Comparison of ENCODE assay signal across 16 mouse cellular contexts in genomic region chr13:24552039-24552438, GRCm38 (mm10). TPM values are rescaled to one million over a fixed set of nuclear protein-coding genes. Genes with fewer than 3 reads are reported as not detected.
DNase-seq lines count a peak whose midpoint lies in the region; ATAC-seq and TF ChIP-seq lines count a peak whose summit lies in the region.
"Had no signal": no experiment of that assay in that cellular context is flagged by ENCODE, and none has a peak within 500 bp of the region (broad histone marks: within the 10 kb centered on the region; RNA-seq: fewer than 3 reads in every experiment).

No protein-coding gene starts in this region.

- WGBS in heart, embryonic 12.5 days = 55% methylated on average over 4 of the region's 4 CpGs
- 58% methylated on average over 4 of the region's 4 CpGs for WGBS in forebrain, postnatal 0 days
- 70% methylated on average over 4 of the region's 4 CpGs for WGBS in liver, embryonic 16.5 days (ENCODE audit: insufficient replicate concordance)
- WGBS in thymus, adult 2 months = 94% methylated on average over 4 of the region's 4 CpGs

- 0 out of 2 replicates have a peak overlapping the region, but pooled peaks have one; percentile 13 for H3K27ac ChIP-seq in heart, embryonic 12.5 days (ENCODE audit: poor library complexity, severe bottlenecking)
- peak overlapping the region; percentile 59; the same call in 1 of the 2 replicates for H3K27ac ChIP-seq in forebrain, postnatal 0 days (ENCODE audit: low read depth, low read length)
- H3K27ac ChIP-seq in liver, embryonic 16.5 days (ENCODE audit: low read length) = peak overlapping the region; percentile 89
- H3K27ac ChIP-seq in thymus, adult 2 months (ENCODE audit: control insufficient read depth, insufficient read depth, low read length) = no peak overlapping the region

- TF ChIP-seq POLR2A in brain, embryonic 14.5 days (IDR thresholded peaks at IDR 0.05; ENCODE audit: borderline replicate concordance, extremely low read depth, insufficient read depth, insufficient read length, poor library complexity, severe bottlenecking) = no peak
- no peak for TF ChIP-seq POLR2A in thymus, adult 2 months (IDR thresholded peaks at IDR 0.05; ENCODE audit: control insufficient read depth, extremely low read depth, insufficient read depth, low read length, poor library complexity)

- no peak overlapping the region for H3K9ac ChIP-seq in heart, embryonic 12.5 days
- no peak overlapping the region for H3K9ac ChIP-seq in forebrain, postnatal 0 days
- H3K9ac ChIP-seq in liver, embryonic 16.5 days (ENCODE audit: low read depth, low read length) = peak overlapping the region; percentile 33

- H3K27me3 ChIP-seq in heart, embryonic 12.5 days (replicated peaks) = no peaks in the 10 kb centered on the region
- H3K27me3 ChIP-seq in forebrain, postnatal 0 days (ENCODE audit: insufficient read depth, low read length) = no peaks in the 10 kb centered on the region
- no peaks in the 10 kb centered on the region for H3K27me3 ChIP-seq in liver, embryonic 16.5 days (ENCODE audit: control insufficient read depth, insufficient read depth, low read depth, low read length)
- H3K27me3 ChIP-seq in thymus, adult 2 months (ENCODE audit: control insufficient read depth, insufficient read depth, low read length) = no peaks in the 10 kb centered on the region
- H3K27me3 ChIP-seq: megakaryocyte, embryonic 14.5 days had no signal

- TF ChIP-seq CTCF in brain, embryonic 14.5 days (IDR thresholded peaks at IDR 0.05; ENCODE audit: borderline replicate concordance, extremely low read depth, insufficient read depth, insufficient read length) = no peak
- TF ChIP-seq CTCF in forebrain, postnatal 0 days (IDR thresholded peaks at IDR 0.05; ENCODE audit: low read depth) = no peak
- TF ChIP-seq CTCF in thymus, adult 2 months (IDR thresholded peaks at IDR 0.05; ENCODE audit: borderline replicate concordance, control insufficient read depth, extremely low read depth, insufficient read depth, low read length, poor library complexity) = no peak

- no peaks in the 10 kb centered on the region for H3K36me3 ChIP-seq in heart, embryonic 12.5 days
- no peaks in the 10 kb centered on the region for H3K36me3 ChIP-seq in forebrain, postnatal 0 days (ENCODE audit: insufficient read depth)
- no peaks in the 10 kb centered on the region for H3K36me3 ChIP-seq in liver, embryonic 16.5 days (ENCODE audit: control insufficient read depth, insufficient read depth)
- H3K36me3 ChIP-seq in thymus, adult 2 months (ENCODE audit: control insufficient read depth, insufficient read depth, low read length) = no peaks in the 10 kb centered on the region

- no peak for ATAC-seq in heart, embryonic 12.5 days (ENCODE audit: insufficient number of reproducible peaks, low FRiP score)
- no peak for ATAC-seq in forebrain, postnatal 0 days
- ATAC-seq in liver, embryonic 16.5 days (ENCODE audit: low read depth) = peak; percentile 40; the same call in 1 of the 2 replicates

- H3K4me2 ChIP-seq in heart, embryonic 12.5 days = no peak overlapping the region
- no peak overlapping the region for H3K4me2 ChIP-seq in forebrain, postnatal 0 days (ENCODE audit: low read depth)
- peak overlapping the region; percentile 46 for H3K4me2 ChIP-seq in liver, embryonic 16.5 days (ENCODE audit: low read depth, low read length)

- DNase-seq in heart, adult 18-20 months = no peak
- DNase-seq in brain, embryonic 14.5 days (ENCODE audit: low read depth) = peak; percentile 35
- DNase-seq in forebrain, postnatal 0 days = no peak
- DNase-seq in ovary, postnatal 10 days (ENCODE audit: low spot score) = no peak
- no peak for DNase-seq in thymus, adult 2 months
- DNase-seq in layer of hippocampus, adult 9-10 months (ENCODE audit: low spot score) = no peak
- DNase-seq: B cell, adult 2 months; cerebellum, adult 8-10 months; gastrocnemius, postnatal 36 days; heart, postnatal 10 days; layer of hippocampus, adult 9-11 months; left cerebral cortex, postnatal 4 days; right cerebral cortex, postnatal 14 days had no signal

- peaks cover 41% of the 10 kb centered on the region for H3K4me1 ChIP-seq in heart, embryonic 12.5 days (replicated peaks)
- no peaks in the 10 kb centered on the region for H3K4me1 ChIP-seq in forebrain, postnatal 0 days (ENCODE audit: insufficient read depth)
- H3K4me1 ChIP-seq in liver, embryonic 16.5 days (ENCODE audit: control insufficient read depth, low read depth, low read length) = peaks cover 55% of the 10 kb centered on the region
- H3K4me1 ChIP-seq in thymus, adult 2 months (replicated peaks; ENCODE audit: control insufficient read depth, insufficient read depth, low read length) = peaks cover 46% of the 10 kb centered on the region

- no peaks in the 10 kb centered on the region for H3K9me3 ChIP-seq in heart, embryonic 12.5 days (replicated peaks)
- no peaks in the 10 kb centered on the region for H3K9me3 ChIP-seq in forebrain, postnatal 0 days (ENCODE audit: low read length)
- no peaks in the 10 kb centered on the region for H3K9me3 ChIP-seq in liver, embryonic 16.5 days (replicated peaks; ENCODE audit: control insufficient read depth, low read length)
- H3K9me3 ChIP-seq: megakaryocyte, embryonic 14.5 days had no signal

- no peak overlapping the region for H3K4me3 ChIP-seq in heart, embryonic 12.5 days
- H3K4me3 ChIP-seq in forebrain, postnatal 0 days (ENCODE audit: low read depth, low read length) = no peak overlapping the region
- H3K4me3 ChIP-seq in liver, embryonic 16.5 days (ENCODE audit: low read depth, low read length) = no peak overlapping the region; the same call in 1 of the 2 replicates
- no peak overlapping the region for H3K4me3 ChIP-seq in thymus, adult 2 months (ENCODE audit: control insufficient read depth, insufficient read depth, low read length)
- H3K4me3 ChIP-seq: megakaryocyte, embryonic 14.5 days had no signal

RNA-seq across cellular contexts. Expression of gene Ripor2, which starts 29.9 kb away (rescaled TPM):
- 10.5 and 10.9 TPM in 2 replicates for polyA plus RNA-seq in heart, embryonic 12.5 days (2016; fragmentation: Nextera tagmentation; extraction: Ambion mirVana)
- total RNA-seq in heart, adult 18-20 months (2021) = 10 to 100 TPM in 1 of 2 experiments, 1 to 10 TPM in 1; 7.0 to 11.4 TPM
- 29.5 and 32.0 TPM in 2 replicates for polyA plus RNA-seq in brain, embryonic 14.5 days (2012; rRNA removed)
- 51.5 and 53.2 TPM in 2 replicates for total RNA-seq in forebrain, postnatal 0 days (2014; rRNA removed)
- 13.8 and 21.3 TPM in 2 replicates for polyA plus RNA-seq in forebrain, postnatal 0 days (2015; fragmentation: Nextera tagmentation; extraction: Ambion mirVana)
- polyA plus RNA-seq in liver, embryonic 16.5 days (2015; fragmentation: Nextera tagmentation; extraction: Ambion mirVana) = 3.2 and 4.4 TPM in 2 replicates
- polyA plus RNA-seq in thymus, adult 2 months (2012; rRNA removed) = 34.3 and 36.5 TPM in 2 replicates
